Mouse (Mus musculus) erythroblast, embryonic 14.5 days (primary cell): Measurements from ENCODE around the gene Rnf32. TPM values are rescaled to one million over a fixed set of nuclear protein-coding genes. Genes with fewer than 3 reads are reported as not detected.

ENCODE experiments used
- H3K27me3 ChIP-seq: 2 replicates; pipeline ENCODE4 v1.6.1; 2012; ENCODE audit warnings: inconsistent platforms; ENCODE audit not compliant: control insufficient read depth
- H3K36me3 ChIP-seq: 2 replicates; pipeline ENCODE4 v1.6.1; 2012; ENCODE audit warnings: mild to moderate bottlenecking, inconsistent platforms; ENCODE audit not compliant: control insufficient read depth
- H3K4me1 ChIP-seq: 2 replicates; pipeline ENCODE4 v1.6.1; 2012; ENCODE audit warnings: inconsistent platforms; ENCODE audit not compliant: control insufficient read depth
- H3K4me3 ChIP-seq: replicated peaks from 2 replicates; pipeline ENCODE3; 2012; ENCODE audit warnings: moderate library complexity, mild to moderate bottlenecking, inconsistent platforms
- H3K9me3 ChIP-seq: 2 replicates; pipeline ENCODE4 v1.6.1; 2012; ENCODE audit warnings: low read length, inconsistent platforms, mixed read lengths; ENCODE audit not compliant: control insufficient read depth
- GATA1 ChIP-seq: IDR thresholded peaks from 2 replicates; pipeline ENCODE4 v1.6.1; 2012; ENCODE audit warnings: low read length, inconsistent platforms, mixed read lengths
- TAL1 ChIP-seq: IDR thresholded peaks from 3 replicates; pipeline ENCODE4 v1.6.1; 2012; ENCODE audit warnings: low read length, inconsistent platforms, mixed read lengths
- polyA plus RNA-seq: library from polyadenylated mRNA; stranded (reverse); fragments of >175 nt; gene quantifications from 2 replicates; pipeline ENCODE4 v1.2.3, GENCODE M21; 2012

The Rnf32 gene
- polyA plus RNA-seq, 1 experiment = 0.02 TPM

- Histone ChIP-seq H3K9me3 (no peaks in the 10 kb centered on the region), H3K4me1 (no peaks in the 10 kb centered on the region), H3K27me3 (no peaks in the 10 kb centered on the region), H3K36me3 (no peaks in the 10 kb centered on the region), H3K4me3 (no peak overlapping the region)
- TF ChIP-seq GATA1 (no peak), TAL1 (no peak)
Observed at GRCm38 (mm10) chr5:29250795-29251495, 55.2 kb downstream of the Rnf32 start.

DNA sequence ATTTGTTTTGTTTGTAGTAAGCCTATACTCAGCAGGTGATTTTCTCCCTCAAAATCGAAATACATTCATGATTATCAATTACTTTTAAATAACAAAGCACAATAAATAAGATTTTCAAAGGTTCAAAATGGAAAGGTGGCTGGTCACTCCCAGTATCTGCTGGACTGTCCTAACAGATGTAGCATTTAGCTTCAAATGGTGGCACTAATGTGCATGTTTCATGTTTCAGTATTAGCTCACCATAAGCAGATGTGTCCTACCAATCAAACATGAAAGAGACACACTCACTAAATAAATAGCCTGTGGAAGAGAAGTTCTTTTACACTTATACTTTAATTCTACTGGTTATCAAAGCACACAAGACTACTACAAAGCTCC is 55.7 kb downstream of the Rnf32 start:
- Histone ChIP-seq H3K27me3 (no peaks in the 10 kb centered on the region), H3K4me1 (no peaks in the 10 kb centered on the region), H3K4me3 (no peak overlapping the region), H3K9me3 (no peaks in the 10 kb centered on the region), H3K36me3 (no peaks in the 10 kb centered on the region)
- no peak for TF ChIP-seq TAL1
- no peak for TF ChIP-seq GATA1

DNA sequence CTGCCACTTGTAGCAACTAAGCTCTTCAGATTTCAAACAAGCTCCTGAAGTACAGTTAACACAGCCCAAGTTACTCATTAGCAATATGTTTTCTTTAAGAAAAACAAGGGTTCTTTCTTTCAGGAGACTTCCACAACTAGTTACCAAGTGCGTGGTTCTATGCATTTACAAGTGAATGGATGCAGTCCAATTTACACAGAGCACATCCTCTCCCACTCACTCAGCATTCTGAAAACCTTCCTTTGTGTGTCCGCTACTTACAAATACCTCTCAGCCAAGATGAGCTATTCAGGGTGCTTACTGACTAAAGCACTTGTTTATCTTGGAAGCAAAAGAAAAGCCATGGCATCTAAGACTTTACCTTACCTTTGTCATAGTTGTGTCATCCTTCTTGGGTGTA is 58.1 kb downstream of the Rnf32 start:
- TF ChIP-seq TAL1 (no peak), GATA1 (no peak)
- no peaks in the 10 kb centered on the region for H3K36me3 ChIP-seq
- H3K9me3 ChIP-seq = no peaks in the 10 kb centered on the region
- no peak overlapping the region for H3K4me3 ChIP-seq
- no peaks in the 10 kb centered on the region for H3K27me3 ChIP-seq
- H3K4me1 ChIP-seq = no peaks in the 10 kb centered on the region

DNA sequence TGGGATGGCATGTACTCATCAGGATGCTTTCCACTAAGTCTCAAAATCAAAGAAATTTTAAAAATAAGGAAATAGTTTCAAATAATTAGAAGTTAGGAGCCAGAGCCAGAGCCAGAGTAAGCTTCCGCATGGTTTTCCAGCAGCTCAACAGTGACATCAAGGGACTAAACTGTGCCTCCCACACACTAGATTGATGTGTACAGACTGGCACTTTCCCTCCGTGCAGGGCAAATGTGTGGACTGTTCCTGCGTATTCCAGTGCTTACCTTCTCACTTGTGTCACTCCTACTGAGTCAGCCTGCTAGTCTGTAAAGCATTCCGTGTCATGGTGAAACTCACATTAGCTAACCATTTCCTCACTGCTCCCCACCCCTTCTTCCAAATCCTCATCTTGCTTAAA is 75.1 kb downstream of the Rnf32 start:
- no peaks in the 10 kb centered on the region for H3K27me3 ChIP-seq
- H3K4me1 ChIP-seq = no peaks in the 10 kb centered on the region
- H3K36me3 ChIP-seq = no peaks in the 10 kb centered on the region
- TF ChIP-seq TAL1 (no peak), GATA1 (no peak)
- no peaks in the 10 kb centered on the region for H3K9me3 ChIP-seq
- no peak overlapping the region for H3K4me3 ChIP-seq

GRCm38 (mm10) chr5:29273426-29273825 is 77.6 kb downstream of the Rnf32 start:
- no peaks in the 10 kb centered on the region for H3K36me3 ChIP-seq
- TF ChIP-seq TAL1 (no peak), GATA1 (no peak)
- no peaks in the 10 kb centered on the region for H3K4me1 ChIP-seq
- no peaks in the 10 kb centered on the region for H3K9me3 ChIP-seq
- H3K4me3 ChIP-seq = no peak overlapping the region
- no peaks in the 10 kb centered on the region for H3K27me3 ChIP-seq

- Histone ChIP-seq H3K4me3 (no peak overlapping the region), H3K9me3 (no peaks in the 10 kb centered on the region), H3K27me3 (no peaks in the 10 kb centered on the region), H3K36me3 (no peaks in the 10 kb centered on the region), H3K4me1 (no peaks in the 10 kb centered on the region)
- TF ChIP-seq GATA1 = no peak
- TF ChIP-seq TAL1 = no peak
Observed at GRCm38 (mm10) chr5:29274746-29275145, 79.0 kb downstream of the Rnf32 start.

Other genes with a start within 250 kb of the Rnf32 start
- gene Lmbr1, start 182.4 kb downstream of the Rnf32 start, polyA plus RNA-seq = 0.04 and 0.17 TPM in 2 replicates
- 0.27 and 0.35 TPM in 2 replicates for gene Nom1, start 238.7 kb downstream of the Rnf32 start, polyA plus RNA-seq